Mouse (Mus musculus): ENCODE data around the gene Pecam1. TPM values are rescaled to one million over a fixed set of nuclear protein-coding genes. Genes with fewer than 3 reads are reported as not detected.

Pecam1 gene
- polyA plus RNA-seq (2014; fragmentation: Nextera tagmentation; extraction: Ambion mirVana): 44.3 and 49.9 TPM in 2 replicates

DNA sequence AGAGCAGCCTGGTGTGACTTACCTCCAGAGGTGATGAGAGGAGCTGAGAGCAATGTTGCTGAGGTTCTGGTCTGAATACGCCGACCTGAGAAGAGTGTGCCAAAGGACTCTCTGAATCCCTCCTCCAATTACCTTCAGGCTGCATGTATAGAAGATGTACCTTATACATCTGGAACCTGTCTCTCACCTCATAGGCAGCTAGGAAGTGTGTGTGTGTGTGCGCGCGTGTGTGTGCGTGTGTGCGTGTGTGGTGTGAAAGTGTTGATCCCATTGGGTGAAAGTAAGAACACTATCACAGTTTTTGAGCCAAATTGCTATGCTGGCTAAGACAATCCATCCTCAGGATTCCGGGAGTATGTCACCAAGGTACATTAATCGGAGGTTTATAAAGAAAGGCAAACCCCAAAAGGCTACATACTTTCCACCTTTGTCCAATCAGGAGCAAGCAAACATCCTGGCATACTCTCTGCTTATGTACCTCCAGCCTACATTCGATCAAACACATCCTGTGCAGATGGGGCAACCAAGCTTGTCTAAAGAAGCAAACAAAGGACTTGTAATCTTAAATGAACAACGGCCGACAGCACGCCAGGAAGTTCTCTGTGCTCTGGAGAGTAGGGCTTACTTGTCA is at the start of gene Pecam1:
Pecam1 (minus strand) TSS at position 508 of the 631 bp plus-strand sequence.
- Histone ChIP-seq H3K9me3 (ENCODE audit: control insufficient read depth, low read length) (no peaks in the 10 kb centered on the region), H3K27me3 (replicated peaks; ENCODE audit: control insufficient read depth, insufficient read depth, low read length) (no peaks in the 10 kb centered on the region), H3K4me2 (ENCODE audit: low read length) (no peak within 1 kb of the TSS), H3K4me3 (ENCODE audit: low read depth, low read length) (no peak within 1 kb of the TSS), H3K36me3 (ENCODE audit: control insufficient read depth, insufficient read depth, low read length) (no peaks in the 10 kb centered on the region), H3K4me1 (replicated peaks; ENCODE audit: control insufficient read depth, insufficient read depth, low read length) (no peaks in the 10 kb centered on the region), H3K9ac (ENCODE audit: low read length) (no peak within 1 kb of the TSS), H3K27ac (ENCODE audit: low read depth) (no peak within 1 kb of the TSS)
- WGBS: 71% methylated on average over 13 of the region's 13 CpGs
- ATAC-seq (replicated peaks; ENCODE audit: low FRiP score, low TSS enrichment, low read depth) (no peak), DNase-seq (ENCODE audit: low spot score) (no peak)

DNA sequence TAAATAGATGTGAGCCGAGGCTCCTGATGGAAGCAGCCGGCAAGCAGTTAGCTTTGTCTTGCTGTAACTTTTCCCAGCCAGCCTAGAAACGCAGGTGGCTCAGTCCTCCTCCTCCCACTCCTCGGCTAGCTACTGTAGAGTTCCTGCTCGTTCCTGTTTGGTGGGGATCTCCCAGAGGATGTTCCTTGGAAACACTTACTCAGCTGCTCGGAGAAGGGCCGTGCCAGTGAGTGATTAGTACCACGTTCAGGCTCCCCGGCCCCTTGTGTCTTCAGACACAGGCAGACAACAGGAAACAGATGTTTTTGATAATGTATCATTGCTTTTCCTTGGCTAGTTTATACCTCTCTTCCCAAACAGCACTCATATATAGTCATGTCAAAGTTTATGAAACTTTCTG is 45.3 kb upstream of the Pecam1 start:
- Histone ChIP-seq H3K27ac (ENCODE audit: low read depth) (no peak overlapping the region), H3K4me1 (replicated peaks; ENCODE audit: control insufficient read depth, insufficient read depth, low read length) (no peaks in the 10 kb centered on the region; the same call in 1 of the 2 replicates), H3K4me2 (ENCODE audit: low read length) (no peak overlapping the region), H3K36me3 (ENCODE audit: control insufficient read depth, insufficient read depth, low read length) (peaks cover 80% of the 10 kb centered on the region), H3K27me3 (replicated peaks; ENCODE audit: control insufficient read depth, insufficient read depth, low read length) (no peaks in the 10 kb centered on the region), H3K9me3 (ENCODE audit: control insufficient read depth, low read length) (peaks cover 6% of the 10 kb centered on the region; the same call in 1 of the 2 replicates), H3K9ac (ENCODE audit: low read length) (no peak overlapping the region), H3K4me3 (ENCODE audit: low read depth, low read length) (no peak overlapping the region)
- DNase-seq (ENCODE audit: low spot score) (no peak), ATAC-seq (replicated peaks; ENCODE audit: low FRiP score, low TSS enrichment, low read depth) (no peak)
- WGBS: 57% methylated on average over 9 of the region's 9 CpGs

DNA sequence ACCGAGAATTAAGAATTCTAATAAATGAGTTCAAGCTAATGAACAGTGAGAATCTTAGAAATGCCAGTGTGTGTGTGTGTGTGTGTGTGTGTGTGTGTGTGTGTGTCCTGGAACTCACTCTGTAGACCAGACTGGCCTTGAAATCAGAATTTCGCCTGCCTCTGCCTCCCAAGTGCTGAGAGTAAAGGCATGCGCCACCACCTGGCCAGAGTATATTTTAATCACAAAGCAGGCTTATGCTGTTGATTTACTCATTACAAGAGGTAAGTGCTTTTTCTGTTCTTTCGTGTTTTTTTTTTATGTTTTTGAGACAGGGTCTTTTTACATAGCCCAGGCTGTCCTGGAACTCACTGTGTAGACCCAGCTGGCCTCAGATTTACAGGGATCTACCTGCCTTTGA is 43.4 kb upstream of the Pecam1 start:
- Histone ChIP-seq H3K4me3 (ENCODE audit: low read depth, low read length) (no peak overlapping the region), H3K4me1 (replicated peaks; ENCODE audit: control insufficient read depth, insufficient read depth, low read length) (peaks cover 9% of the 10 kb centered on the region), H3K27ac (ENCODE audit: low read depth) (no peak overlapping the region), H3K4me2 (ENCODE audit: low read length) (no peak overlapping the region), H3K36me3 (ENCODE audit: control insufficient read depth, insufficient read depth, low read length) (peaks cover 63% of the 10 kb centered on the region), H3K9me3 (ENCODE audit: control insufficient read depth, low read length) (peaks cover 6% of the 10 kb centered on the region; the same call in 1 of the 2 replicates), H3K27me3 (replicated peaks; ENCODE audit: control insufficient read depth, insufficient read depth, low read length) (no peaks in the 10 kb centered on the region), H3K9ac (ENCODE audit: low read length) (no peak overlapping the region)
- ATAC-seq (replicated peaks; ENCODE audit: low FRiP score, low TSS enrichment, low read depth) (no peak), DNase-seq (ENCODE audit: low spot score) (no peak)
- WGBS: 77% methylated on average over 4 of the region's 4 CpGs

DNA sequence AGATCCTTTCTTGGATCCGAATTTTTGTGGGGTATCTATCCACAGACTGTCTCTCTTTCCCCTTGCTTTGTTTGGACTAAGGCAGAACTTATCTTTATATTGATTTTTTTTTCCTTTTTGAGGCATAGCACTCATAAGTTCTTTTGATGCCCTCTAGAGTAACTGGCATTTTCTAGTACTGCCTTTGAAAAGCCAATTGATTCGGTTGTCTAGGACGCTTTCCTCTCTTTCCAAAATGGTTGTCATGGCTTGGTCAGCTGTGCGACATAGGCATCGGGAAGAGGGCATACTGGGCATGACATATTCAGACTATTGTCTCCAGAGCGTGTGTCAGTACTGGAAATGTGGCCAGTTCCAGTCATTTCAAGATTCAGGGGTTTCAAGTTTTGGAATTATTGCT is 39.2 kb upstream of the Pecam1 start:
- Histone ChIP-seq H3K36me3 (ENCODE audit: control insufficient read depth, insufficient read depth, low read length) (peaks cover 48% of the 10 kb centered on the region), H3K4me2 (ENCODE audit: low read length) (peak overlapping the region; percentile 61), H3K27ac (ENCODE audit: low read depth) (peak overlapping the region; percentile 97), H3K4me3 (ENCODE audit: low read depth, low read length) (peak overlapping the region; percentile 100), H3K27me3 (replicated peaks; ENCODE audit: control insufficient read depth, insufficient read depth, low read length) (no peaks in the 10 kb centered on the region), H3K4me1 (replicated peaks; ENCODE audit: control insufficient read depth, insufficient read depth, low read length) (peaks cover 23% of the 10 kb centered on the region), H3K9ac (ENCODE audit: low read length) (peak overlapping the region; percentile 100), H3K9me3 (ENCODE audit: control insufficient read depth, low read length) (no peaks in the 10 kb centered on the region)
- no peak for DNase-seq (ENCODE audit: low spot score)
- no peak for ATAC-seq (replicated peaks; ENCODE audit: low FRiP score, low TSS enrichment, low read depth)
- under 1% methylated on average over 6 of the region's 6 CpGs for WGBS

DNA sequence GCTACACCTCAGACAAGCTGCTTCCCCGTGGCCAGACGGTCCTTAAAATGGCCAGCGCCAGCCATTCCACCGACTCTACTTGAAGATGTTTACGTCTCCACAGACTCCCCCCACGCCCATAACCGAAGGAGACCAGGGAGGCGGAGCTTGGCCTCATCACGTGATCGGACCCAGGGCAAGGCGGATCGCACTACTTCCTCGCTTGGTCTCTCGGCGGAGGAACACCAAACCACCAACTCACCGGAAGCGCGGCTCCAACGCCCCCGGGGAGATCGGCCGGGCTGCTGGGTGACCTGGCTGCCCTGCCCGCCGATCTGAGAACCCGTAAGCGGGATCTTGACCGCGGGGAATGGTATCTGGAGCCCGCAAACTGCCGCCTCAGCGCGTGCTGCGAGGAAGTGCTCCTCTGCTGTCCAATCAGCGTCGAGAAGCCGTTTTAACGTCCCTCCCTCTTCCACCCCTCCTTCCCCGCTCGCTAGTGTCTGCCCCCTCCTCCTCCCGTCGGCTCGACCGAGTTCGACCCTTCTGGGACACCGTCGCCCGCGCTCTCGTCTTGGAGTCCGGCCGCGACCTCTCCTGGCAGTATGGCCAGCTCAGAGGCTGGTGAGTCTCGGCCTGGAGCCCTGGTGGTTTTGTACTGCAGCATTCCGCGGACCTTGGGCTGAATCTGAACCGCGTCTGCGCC is 38.5 kb upstream of the Pecam1 start, which contains the start of the genes Ddx5 and Cep95:
Ddx5 (minus strand) TSS at position 411 of the 685 bp plus-strand sequence.
Cep95 (plus strand) TSS at position 478 of the 685 bp plus-strand sequence.
- DNase-seq (ENCODE audit: low spot score) (peak; percentile 99), ATAC-seq (replicated peaks; ENCODE audit: low FRiP score, low TSS enrichment, low read depth) (peak; percentile 91)
- H3K4me2 ChIP-seq (ENCODE audit: low read length): peak within 1 kb of the TSS; percentile 61
- WGBS: under 1% methylated on average over 51 of the region's 58 CpGs
- peak within 1 kb of the TSS; percentile 97 for H3K27ac ChIP-seq (ENCODE audit: low read depth)
- peaks cover 23% of the 10 kb centered on the region for H3K4me1 ChIP-seq (replicated peaks; ENCODE audit: control insufficient read depth, insufficient read depth, low read length)
- no peaks in the 10 kb centered on the region for H3K9me3 ChIP-seq (ENCODE audit: control insufficient read depth, low read length)
- H3K27me3 ChIP-seq (replicated peaks; ENCODE audit: control insufficient read depth, insufficient read depth, low read length): no peaks in the 10 kb centered on the region
- H3K4me3 ChIP-seq (ENCODE audit: low read depth, low read length): peak within 1 kb of the TSS; percentile 100
- peaks cover 48% of the 10 kb centered on the region for H3K36me3 ChIP-seq (ENCODE audit: control insufficient read depth, insufficient read depth, low read length)
- peak within 1 kb of the TSS; percentile 100 for H3K9ac ChIP-seq (ENCODE audit: low read length)

DNA sequence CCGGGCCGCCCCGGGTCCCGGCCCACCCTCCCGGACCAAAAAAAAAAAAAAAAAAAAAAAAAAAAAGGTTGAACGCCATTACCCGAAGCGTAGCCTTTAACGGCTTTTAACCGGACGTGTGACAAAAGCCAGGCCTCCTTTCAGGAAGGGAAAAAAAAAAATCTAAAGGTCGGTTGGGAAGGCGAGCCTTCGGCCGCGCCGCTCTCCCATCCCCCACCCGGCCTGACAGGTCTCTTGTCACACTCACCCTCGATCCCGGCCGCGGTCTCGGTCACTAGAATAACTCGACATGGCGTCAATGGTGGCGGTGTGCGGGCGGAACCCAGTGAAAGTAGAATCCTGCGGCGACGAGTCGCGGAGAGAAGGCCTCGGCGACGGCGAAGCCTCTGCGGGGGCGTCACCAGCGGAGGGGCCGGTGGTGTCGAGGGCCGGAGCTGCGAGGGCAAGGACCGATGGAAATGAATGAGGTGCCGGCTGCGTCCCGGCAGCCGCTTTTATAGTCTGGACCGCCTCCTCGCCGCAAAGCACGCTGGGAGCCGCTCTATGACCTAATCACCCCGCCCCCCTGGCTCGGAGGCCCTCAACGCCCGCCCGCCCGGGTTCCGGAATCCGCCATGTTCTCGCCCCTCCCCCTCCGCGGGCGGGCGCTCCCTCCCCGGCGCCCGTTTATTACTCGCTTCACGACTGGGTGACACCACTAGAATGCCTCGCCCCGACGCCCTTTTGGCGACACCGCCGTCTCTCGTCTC is 37.8 kb upstream of the Pecam1 start:
- Histone ChIP-seq H3K36me3 (ENCODE audit: control insufficient read depth, insufficient read depth, low read length) (peaks cover 48% of the 10 kb centered on the region), H3K4me1 (replicated peaks; ENCODE audit: control insufficient read depth, insufficient read depth, low read length) (peaks cover 23% of the 10 kb centered on the region), H3K9ac (ENCODE audit: low read length) (peak overlapping the region; percentile 100), H3K9me3 (ENCODE audit: control insufficient read depth, low read length) (no peaks in the 10 kb centered on the region), H3K4me3 (ENCODE audit: low read depth, low read length) (peak overlapping the region; percentile 100), H3K27me3 (replicated peaks; ENCODE audit: control insufficient read depth, insufficient read depth, low read length) (no peaks in the 10 kb centered on the region), H3K27ac (ENCODE audit: low read depth) (peak overlapping the region; percentile 97), H3K4me2 (ENCODE audit: low read length) (peak overlapping the region; percentile 28)
- ATAC-seq (replicated peaks; ENCODE audit: low FRiP score, low TSS enrichment, low read depth) (peak; percentile 79), DNase-seq (ENCODE audit: low spot score) (no peak)
- WGBS: 1% methylated on average over 74 of the region's 79 CpGs

GRCm38 (mm10) chr11:106787131-106788025 is 37.0 kb upstream of the Pecam1 start:
- Histone ChIP-seq H3K27me3 (replicated peaks; ENCODE audit: control insufficient read depth, insufficient read depth, low read length) (no peaks in the 10 kb centered on the region), H3K9me3 (ENCODE audit: control insufficient read depth, low read length) (no peaks in the 10 kb centered on the region), H3K4me1 (replicated peaks; ENCODE audit: control insufficient read depth, insufficient read depth, low read length) (peaks cover 23% of the 10 kb centered on the region), H3K4me2 (ENCODE audit: low read length) (peak overlapping the region; percentile 79), H3K27ac (ENCODE audit: low read depth) (peak overlapping the region; percentile 97), H3K4me3 (ENCODE audit: low read depth, low read length) (peak overlapping the region; percentile 100), H3K9ac (ENCODE audit: low read length) (peak overlapping the region; percentile 100), H3K36me3 (ENCODE audit: control insufficient read depth, insufficient read depth, low read length) (peaks cover 50% of the 10 kb centered on the region)
- DNase-seq (ENCODE audit: low spot score): peak; percentile 93
- peak; percentile 20; the same call in 1 of the 2 replicates for ATAC-seq (replicated peaks; ENCODE audit: low FRiP score, low TSS enrichment, low read depth)
- under 1% methylated on average over 63 of the region's 65 CpGs for WGBS

- DNase-seq (ENCODE audit: low spot score): no peak
- no peak for ATAC-seq (replicated peaks; ENCODE audit: low FRiP score, low TSS enrichment, low read depth)
- 75% methylated on average over 1 of the region's 1 CpGs for WGBS
- Histone ChIP-seq H3K27ac (ENCODE audit: low read depth) (no peak overlapping the region), H3K36me3 (ENCODE audit: control insufficient read depth, insufficient read depth, low read length) (peaks cover 72% of the 10 kb centered on the region), H3K4me1 (replicated peaks; ENCODE audit: control insufficient read depth, insufficient read depth, low read length) (peaks cover 17% of the 10 kb centered on the region), H3K4me3 (ENCODE audit: low read depth, low read length) (no peak overlapping the region; the same call in 1 of the 2 replicates), H3K27me3 (replicated peaks; ENCODE audit: control insufficient read depth, insufficient read depth, low read length) (no peaks in the 10 kb centered on the region), H3K9ac (ENCODE audit: low read length) (no peak overlapping the region), H3K9me3 (ENCODE audit: control insufficient read depth, low read length) (no peaks in the 10 kb centered on the region), H3K4me2 (ENCODE audit: low read length) (no peak overlapping the region)
Measured at GRCm38 (mm10) chr11:106785043-106785442, 34.6 kb upstream of the Pecam1 start.

All from intestine, embryonic 14.5 days (tissue).